10 mouse cellular contexts compared by ENCODE assay signal in the genomic region with DNA sequence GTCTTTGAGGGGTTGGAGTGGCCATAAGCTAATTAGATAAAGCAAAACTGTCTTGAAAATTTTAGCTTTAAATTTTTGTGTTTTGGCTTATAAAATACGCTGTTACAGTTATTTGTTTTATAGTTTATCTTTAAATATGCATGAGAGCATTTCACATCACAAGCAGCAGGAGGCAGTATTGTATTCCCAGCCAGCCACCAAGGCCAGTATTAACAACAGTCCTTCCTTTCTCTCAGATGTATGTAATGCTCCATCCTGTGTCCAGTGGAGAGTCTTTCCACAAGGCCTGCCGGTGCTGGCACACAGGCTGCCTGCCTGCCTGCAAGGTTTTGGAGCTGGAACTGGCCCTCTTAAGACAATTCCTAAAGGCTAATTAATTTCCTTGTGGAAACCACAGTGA. TPM values are rescaled to one million over a fixed set of nuclear protein-coding genes. Genes with fewer than 3 reads are reported as not detected.
DNase-seq lines count a peak whose midpoint lies in the region; ATAC-seq and TF ChIP-seq lines count a peak whose summit lies in the region.
"Had no signal": no experiment of that assay in that cellular context is flagged by ENCODE, and none has a peak within 500 bp of the region (broad histone marks: within the 10 kb centered on the region; RNA-seq: fewer than 3 reads in every experiment).

No protein-coding gene starts in this region.

- WGBS in hindbrain, embryonic 10.5 days, result 59% methylated on average over 2 of the region's 2 CpGs
- WGBS in hindbrain, embryonic 13.5 days, result 53% methylated on average over 2 of the region's 2 CpGs

- H3K27ac ChIP-seq in hindbrain, embryonic 10.5 days, result no peak overlapping the region
- H3K27ac ChIP-seq in hindbrain, embryonic 13.5 days, result no peak overlapping the region
- H3K27ac ChIP-seq: lung, embryonic 15.5 days had no signal

- no peak for ATAC-seq in hindbrain, embryonic 13.5 days (ENCODE audit: low FRiP score)
- no peak for ATAC-seq in G1E (ENCODE audit: extremely low read depth, insufficient number of reproducible peaks, low FRiP score, poor library complexity, severe bottlenecking)
- no peak for ATAC-seq in monocyte, adult 5-6 weeks (replicated peaks; ENCODE audit: insufficient number of reproducible peaks, low FRiP score, low TSS enrichment, poor library complexity, severe bottlenecking)

- H3K9ac ChIP-seq in hindbrain, embryonic 13.5 days, result no peak overlapping the region
- H3K9ac ChIP-seq: lung, embryonic 15.5 days had no signal

- TF ChIP-seq CTCF in G1E (IDR thresholded peaks at IDR 0.05; ENCODE audit: low read depth, low read length), result peak; percentile 57; the same call in 1 of the 2 replicates

- H3K4me1 ChIP-seq in hindbrain, embryonic 10.5 days (replicated peaks), result no peaks in the 10 kb centered on the region
- H3K4me1 ChIP-seq in hindbrain, embryonic 13.5 days (replicated peaks), result no peaks in the 10 kb centered on the region
- peaks cover 3% of the 10 kb centered on the region; the same call in 1 of the 2 replicates for H3K4me1 ChIP-seq in G1E (ENCODE audit: insufficient read depth, low read depth, low read length)
- H3K4me1 ChIP-seq: lung, embryonic 15.5 days had no signal

- H3K36me3 ChIP-seq in hindbrain, embryonic 10.5 days, result peaks cover 66% of the 10 kb centered on the region
- peaks cover 87% of the 10 kb centered on the region for H3K36me3 ChIP-seq in hindbrain, embryonic 13.5 days
- H3K36me3 ChIP-seq in G1E (replicated peaks), result peaks cover 89% of the 10 kb centered on the region

- no peak overlapping the region for H3K4me3 ChIP-seq in hindbrain, embryonic 10.5 days
- H3K4me3 ChIP-seq in hindbrain, embryonic 13.5 days, result no peak overlapping the region
- H3K4me3 ChIP-seq in G1E (ENCODE audit: low read depth, low read length), result no peak overlapping the region
- H3K4me3 ChIP-seq: lung, embryonic 15.5 days had no signal

- no peak overlapping the region for H3K4me2 ChIP-seq in hindbrain, embryonic 13.5 days
- H3K4me2 ChIP-seq: lung, embryonic 15.5 days had no signal

- H3K27me3 ChIP-seq in hindbrain, embryonic 10.5 days (ENCODE audit: insufficient read depth, poor library complexity, severe bottlenecking), result no peaks in the 10 kb centered on the region
- H3K27me3 ChIP-seq in hindbrain, embryonic 13.5 days, result no peaks in the 10 kb centered on the region
- H3K27me3 ChIP-seq in G1E (ENCODE audit: insufficient read depth, low read length), result no peaks in the 10 kb centered on the region
- H3K27me3 ChIP-seq: lung, embryonic 15.5 days had no signal

- peak; percentile 9 for DNase-seq in hindbrain, embryonic 10.5 days (ENCODE audit: low spot score)
- peak; percentile 30 for DNase-seq in 3134 (ENCODE audit: extremely low read depth, insufficient read length, low spot score)
- DNase-seq in G1E (ENCODE audit: low spot score), result peak; percentile 17
- peak; percentile 27 for DNase-seq in forelimb bud, embryonic 11.5 days (ENCODE audit: low read depth, low spot score)
- no peak for DNase-seq in testis, postnatal 10 days (ENCODE audit: low spot score)
- DNase-seq in spleen, adult 18-20 months, result no peak
- DNase-seq: right cerebral cortex, postnatal 4 days had no signal

- no peaks in the 10 kb centered on the region for H3K9me3 ChIP-seq in hindbrain, embryonic 10.5 days
- H3K9me3 ChIP-seq in hindbrain, embryonic 13.5 days, result no peaks in the 10 kb centered on the region
- no peaks in the 10 kb centered on the region for H3K9me3 ChIP-seq in G1E (replicated peaks)
- H3K9me3 ChIP-seq: lung, embryonic 15.5 days had no signal

RNA-seq across cellular contexts. Expression of gene Clec16a, which starts 26.7 kb away (rescaled TPM):
- polyA plus RNA-seq in hindbrain, embryonic 10.5 days (2016; fragmentation: Nextera tagmentation; extraction: Ambion mirVana), result 34.5 and 35.0 TPM in 2 replicates
- 69.7 and 71.6 TPM in 2 replicates for polyA plus RNA-seq in hindbrain, embryonic 13.5 days (2015; fragmentation: Nextera tagmentation; extraction: Ambion mirVana)
- total RNA-seq in G1E (2014; fragmentation: Nextera tagmentation), result 47.7 and 47.9 TPM in 2 replicates
- total RNA-seq in G1E (2017), result 11.9 and 12.6 TPM in 2 replicates
- polyA plus RNA-seq in G1E (2012), result 15.4 and 18.1 TPM in 2 replicates
- 14.0 to 27.1 TPM (median 19.1 TPM) in 3 replicates for total RNA-seq in monocyte, adult 5-6 weeks (2017)

RNA-seq across cellular contexts. Expression of gene Dexi, which starts 29.0 kb away (rescaled TPM):
- polyA plus RNA-seq in hindbrain, embryonic 10.5 days (2016; fragmentation: Nextera tagmentation; extraction: Ambion mirVana), result 14.9 and 22.1 TPM in 2 replicates
- 15.5 and 18.0 TPM in 2 replicates for polyA plus RNA-seq in hindbrain, embryonic 13.5 days (2015; fragmentation: Nextera tagmentation; extraction: Ambion mirVana)
- total RNA-seq in G1E (2014; fragmentation: Nextera tagmentation), result 7.1 and 12.1 TPM in 2 replicates
- 5.0 and 7.5 TPM in 2 replicates for total RNA-seq in G1E (2017)
- 20.2 and 23.2 TPM in 2 replicates for polyA plus RNA-seq in G1E (2012)
- total RNA-seq in monocyte, adult 5-6 weeks (2017), result 4.7 to 11.4 TPM (median 10.3 TPM) in 3 replicates

Comparison
In these comparisons a context has a peak if more than half of its experiments do, and no peak if none do; other contexts are left out.
1. DNase-seq: peak in hindbrain, embryonic 10.5 days (single experiment), 3134 (single experiment), G1E (single experiment) and forelimb bud, embryonic 11.5 days (single experiment); none in testis, postnatal 10 days (single experiment) and spleen, adult 18-20 months (0 of 2).